Mouse (Mus musculus): ENCODE data around the gene Gngt2. TPM values are rescaled to one million over a fixed set of nuclear protein-coding genes. Genes with fewer than 3 reads are reported as not detected.

The Gngt2 gene
- polyA plus RNA-seq, 1 experiment from 2014 or later: 7.6 TPM

DNA sequence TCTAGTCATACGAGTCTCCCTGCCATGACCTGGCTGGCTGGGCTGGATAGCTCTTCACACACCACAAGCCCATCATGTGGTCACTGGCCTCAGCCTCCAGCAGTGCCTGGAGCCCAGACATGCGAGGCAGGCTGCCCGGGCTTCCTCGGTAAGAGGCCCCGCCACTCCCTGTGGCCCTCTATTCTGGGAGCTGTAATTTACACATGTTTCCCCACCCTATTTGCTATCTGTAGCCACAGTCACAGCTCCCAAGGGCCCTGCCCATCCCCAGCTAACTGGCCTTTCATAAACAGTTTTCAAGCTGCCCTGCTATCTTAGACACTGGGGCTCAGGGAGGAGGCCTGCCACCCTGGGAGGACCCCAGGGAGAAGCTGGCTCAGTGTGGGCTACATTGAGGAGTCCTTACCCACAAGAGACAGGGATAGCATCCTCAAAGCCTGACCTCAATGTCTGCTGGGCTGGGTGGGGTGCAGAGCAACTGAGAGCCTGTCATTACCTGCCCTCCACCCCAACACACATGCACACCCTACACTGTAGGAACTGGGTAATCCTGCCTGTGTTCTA lies 28.5 kb upstream of the Gngt2 start:
- Histone ChIP-seq H3K4me3 (ENCODE audit: low read depth, low read length) (no peak overlapping the region), H3K27me3 (ENCODE audit: control insufficient read depth, insufficient read depth, low read length) (no peaks in the 10 kb centered on the region), H3K4me1 (replicated peaks; ENCODE audit: control insufficient read depth, insufficient read depth, low read length) (no peaks in the 10 kb centered on the region; the same call in none of the 2 replicates), H3K4me2 (replicated peaks; ENCODE audit: low read depth, low read length) (no peak overlapping the region), H3K27ac (ENCODE audit: low read depth, low read length) (peak overlapping the region; percentile 11; the same call in 1 of the 2 replicates), H3K9ac (ENCODE audit: low read depth, low read length) (no peak overlapping the region), H3K36me3 (ENCODE audit: control insufficient read depth, insufficient read depth, low read length) (no peaks in the 10 kb centered on the region), H3K9me3 (ENCODE audit: control insufficient read depth, low read length) (no peaks in the 10 kb centered on the region)
- DNase-seq (ENCODE audit: low spot score): no peak
- 79% methylated on average over 5 of the region's 5 CpGs for WGBS
- ATAC-seq (ENCODE audit: low FRiP score): no peak

DNA sequence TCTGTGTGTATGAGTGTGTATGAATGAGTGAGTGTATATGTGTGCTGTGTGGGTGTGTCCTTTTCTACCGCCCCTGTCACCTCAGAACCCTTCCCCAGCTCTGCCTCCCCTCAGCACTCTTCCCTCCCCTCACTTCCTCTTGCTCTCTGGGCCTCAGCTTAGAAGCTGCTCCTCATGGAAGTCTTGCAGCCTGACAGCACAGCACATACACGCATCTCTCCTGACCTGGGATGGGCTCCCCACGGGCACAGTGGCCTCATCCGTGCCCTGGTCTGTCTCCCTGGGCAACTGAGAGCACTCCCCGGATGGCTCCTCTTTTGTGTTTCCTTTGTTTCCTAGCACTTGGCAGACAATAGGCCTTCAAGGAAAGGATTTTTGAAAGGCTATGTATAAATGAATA lies 27.4 kb upstream of the Gngt2 start:
- ATAC-seq (ENCODE audit: low FRiP score) (0 out of 2 replicates have a peak, but pooled peaks have one; percentile 19), DNase-seq (ENCODE audit: low spot score) (peak; percentile 40)
- H3K36me3 ChIP-seq (ENCODE audit: control insufficient read depth, insufficient read depth, low read length): no peaks in the 10 kb centered on the region
- no peaks in the 10 kb centered on the region for H3K9me3 ChIP-seq (ENCODE audit: control insufficient read depth, low read length)
- H3K4me3 ChIP-seq (ENCODE audit: low read depth, low read length): no peak overlapping the region
- 0 out of 2 replicates have a peak overlapping the region, but pooled peaks have one; percentile 27 for H3K27ac ChIP-seq (ENCODE audit: low read depth, low read length)
- 15% methylated on average over 5 of the region's 5 CpGs for WGBS
- H3K9ac ChIP-seq (ENCODE audit: low read depth, low read length): no peak overlapping the region
- no peaks in the 10 kb centered on the region; the same call in none of the 2 replicates for H3K4me1 ChIP-seq (replicated peaks; ENCODE audit: control insufficient read depth, insufficient read depth, low read length)
- H3K27me3 ChIP-seq (ENCODE audit: control insufficient read depth, insufficient read depth, low read length): no peaks in the 10 kb centered on the region
- no peak overlapping the region for H3K4me2 ChIP-seq (replicated peaks; ENCODE audit: low read depth, low read length)

DNA sequence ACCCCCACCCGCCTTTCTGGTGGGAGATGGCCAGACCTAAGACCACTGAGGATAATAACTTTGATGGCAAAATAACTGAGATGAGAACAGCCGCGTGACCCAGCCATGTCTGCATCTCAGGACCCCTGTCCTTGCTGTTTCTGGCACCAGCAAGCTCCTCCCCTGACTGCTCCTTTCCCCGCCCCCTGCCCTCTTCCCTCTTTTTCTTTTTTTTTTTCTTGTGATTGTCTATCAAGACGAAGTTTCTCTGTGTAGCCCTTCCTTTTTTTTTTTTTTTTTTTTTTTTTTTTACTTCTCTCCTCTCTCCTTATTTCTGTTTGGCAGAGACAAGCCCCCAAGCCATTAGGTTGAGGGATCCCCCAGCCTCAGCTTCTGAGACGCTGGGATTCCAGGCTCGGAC lies 26.2 kb upstream of the Gngt2 start:
- Histone ChIP-seq H3K4me3 (ENCODE audit: low read depth, low read length) (no peak overlapping the region), H3K36me3 (ENCODE audit: control insufficient read depth, insufficient read depth, low read length) (no peaks in the 10 kb centered on the region), H3K9ac (ENCODE audit: low read depth, low read length) (no peak overlapping the region), H3K27ac (ENCODE audit: low read depth, low read length) (no peak overlapping the region), H3K4me1 (replicated peaks; ENCODE audit: control insufficient read depth, insufficient read depth, low read length) (no peaks in the 10 kb centered on the region; the same call in none of the 2 replicates), H3K9me3 (ENCODE audit: control insufficient read depth, low read length) (no peaks in the 10 kb centered on the region), H3K4me2 (replicated peaks; ENCODE audit: low read depth, low read length) (no peak overlapping the region), H3K27me3 (ENCODE audit: control insufficient read depth, insufficient read depth, low read length) (no peaks in the 10 kb centered on the region)
- ATAC-seq (ENCODE audit: low FRiP score): no peak
- 54% methylated on average over 7 of the region's 7 CpGs for WGBS
- DNase-seq (ENCODE audit: low spot score): no peak

DNA sequence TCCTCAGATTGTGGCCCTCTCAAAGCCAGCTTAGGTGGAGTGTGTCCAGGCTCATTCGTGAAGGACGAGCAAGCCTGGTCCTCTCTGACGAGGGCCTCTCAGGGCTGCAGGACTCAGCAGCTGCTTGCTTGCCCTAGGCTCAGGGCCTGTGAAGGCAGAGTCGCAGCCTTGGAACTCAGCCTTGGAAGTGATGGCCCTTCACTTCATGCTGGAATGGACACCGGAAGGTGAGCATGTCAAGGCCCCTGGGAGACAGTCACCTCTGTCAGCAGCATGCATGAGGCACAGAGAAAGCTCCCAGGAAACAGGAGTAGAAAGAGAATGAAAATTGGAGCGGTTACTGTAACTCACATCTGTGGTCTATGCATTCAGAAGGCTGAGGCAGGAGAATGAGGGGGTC lies 25.3 kb upstream of the Gngt2 start:
- Histone ChIP-seq H3K27ac (ENCODE audit: low read depth, low read length) (no peak overlapping the region), H3K9ac (ENCODE audit: low read depth, low read length) (no peak overlapping the region)
- 86% methylated on average over 6 of the region's 6 CpGs for WGBS

DNA sequence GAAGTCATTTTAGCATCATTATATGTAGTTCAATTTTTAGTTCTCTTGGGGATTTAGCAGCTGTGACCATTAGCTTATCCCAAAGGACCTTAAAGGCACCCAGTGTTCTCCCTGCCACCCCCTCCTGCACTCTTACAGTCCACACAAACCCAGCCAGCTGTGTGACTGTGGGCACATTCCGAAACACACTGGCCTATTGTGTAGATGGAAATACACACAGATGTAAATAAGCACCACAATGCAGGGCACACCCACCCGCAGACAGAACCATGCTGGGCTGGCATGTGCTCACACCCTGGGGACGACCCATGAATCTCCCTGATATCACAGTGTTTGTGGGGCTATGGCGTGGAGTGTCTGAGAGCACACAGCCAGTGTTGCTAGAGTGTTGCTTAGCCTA lies 24.8 kb upstream of the Gngt2 start:
- Histone ChIP-seq H3K4me2 (replicated peaks; ENCODE audit: low read depth, low read length) (no peak overlapping the region), H3K27me3 (ENCODE audit: control insufficient read depth, insufficient read depth, low read length) (no peaks in the 10 kb centered on the region), H3K4me1 (replicated peaks; ENCODE audit: control insufficient read depth, insufficient read depth, low read length) (no peaks in the 10 kb centered on the region; the same call in none of the 2 replicates), H3K9me3 (ENCODE audit: control insufficient read depth, low read length) (no peaks in the 10 kb centered on the region), H3K36me3 (ENCODE audit: control insufficient read depth, insufficient read depth, low read length) (no peaks in the 10 kb centered on the region), H3K27ac (ENCODE audit: low read depth, low read length) (no peak overlapping the region), H3K9ac (ENCODE audit: low read depth, low read length) (no peak overlapping the region), H3K4me3 (ENCODE audit: low read depth, low read length) (no peak overlapping the region)
- WGBS: 67% methylated on average over 4 of the region's 4 CpGs
- DNase-seq (ENCODE audit: low spot score) (no peak), ATAC-seq (ENCODE audit: low FRiP score) (no peak)

More for the DNA sequence above, 25.3 kb upstream of the Gngt2 start:
- H3K9me3 ChIP-seq (ENCODE audit: control insufficient read depth, low read length): no peaks in the 10 kb centered on the region
- no peaks in the 10 kb centered on the region for H3K36me3 ChIP-seq (ENCODE audit: control insufficient read depth, insufficient read depth, low read length)
- H3K27me3 ChIP-seq (ENCODE audit: control insufficient read depth, insufficient read depth, low read length): no peaks in the 10 kb centered on the region
- DNase-seq (ENCODE audit: low spot score): no peak
- no peaks in the 10 kb centered on the region; the same call in none of the 2 replicates for H3K4me1 ChIP-seq (replicated peaks; ENCODE audit: control insufficient read depth, insufficient read depth, low read length)
- no peak overlapping the region for H3K4me2 ChIP-seq (replicated peaks; ENCODE audit: low read depth, low read length)
- no peak overlapping the region for H3K4me3 ChIP-seq (ENCODE audit: low read depth, low read length)
- ATAC-seq (ENCODE audit: low FRiP score): no peak

DNA sequence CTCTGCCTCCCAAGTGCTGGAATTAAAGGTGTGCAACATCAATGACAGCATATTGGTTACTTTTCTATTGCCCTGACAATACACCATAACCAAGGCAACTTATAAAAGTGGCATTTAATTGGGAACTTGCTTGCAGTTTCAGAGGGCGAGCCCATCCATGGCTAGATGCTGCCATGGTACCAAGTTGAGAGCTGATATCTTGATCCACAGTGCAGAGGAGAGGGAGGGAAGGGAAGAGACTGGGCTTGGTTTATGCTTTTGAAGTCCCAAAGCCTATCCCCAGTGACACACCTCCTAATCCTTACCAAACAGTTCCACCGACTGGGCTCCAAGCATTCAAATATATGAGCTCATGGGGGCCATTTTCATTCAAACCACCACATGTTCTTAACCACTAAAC lies 22.9 kb upstream of the Gngt2 start:
- Histone ChIP-seq H3K27me3 (ENCODE audit: control insufficient read depth, insufficient read depth, low read length) (no peaks in the 10 kb centered on the region), H3K36me3 (ENCODE audit: control insufficient read depth, insufficient read depth, low read length) (no peaks in the 10 kb centered on the region), H3K27ac (ENCODE audit: low read depth, low read length) (no peak overlapping the region), H3K9me3 (ENCODE audit: control insufficient read depth, low read length) (no peaks in the 10 kb centered on the region), H3K4me1 (replicated peaks; ENCODE audit: control insufficient read depth, insufficient read depth, low read length) (no peaks in the 10 kb centered on the region; the same call in none of the 2 replicates), H3K4me3 (ENCODE audit: low read depth, low read length) (no peak overlapping the region), H3K4me2 (replicated peaks; ENCODE audit: low read depth, low read length) (no peak overlapping the region), H3K9ac (ENCODE audit: low read depth, low read length) (no peak overlapping the region)
- WGBS: 86% methylated on average over 2 of the region's 2 CpGs
- DNase-seq (ENCODE audit: low spot score): no peak
- ATAC-seq (ENCODE audit: low FRiP score): no peak

DNA sequence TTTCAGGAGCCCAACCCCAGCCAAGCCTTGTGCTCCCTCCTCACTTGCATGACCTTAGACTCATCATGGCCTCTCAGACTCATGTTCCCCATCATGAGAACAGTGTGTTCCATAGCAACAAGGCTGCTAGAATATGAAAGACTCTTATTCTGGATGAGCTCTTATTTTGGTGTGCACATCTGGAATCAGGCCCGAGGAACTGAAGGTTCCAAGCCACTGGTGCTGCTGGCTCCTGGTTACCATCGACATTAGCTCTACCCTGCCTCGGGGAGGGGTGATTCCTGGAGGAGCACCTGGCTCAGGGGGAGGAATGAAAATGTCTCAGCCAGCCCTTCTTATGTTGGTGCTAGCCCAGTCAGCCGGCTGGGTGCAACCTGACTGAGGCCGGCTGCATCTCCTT lies 22.2 kb upstream of the Gngt2 start:
- Histone ChIP-seq H3K4me1 (replicated peaks; ENCODE audit: control insufficient read depth, insufficient read depth, low read length) (no peaks in the 10 kb centered on the region; the same call in none of the 2 replicates), H3K4me2 (replicated peaks; ENCODE audit: low read depth, low read length) (no peak overlapping the region), H3K27me3 (ENCODE audit: control insufficient read depth, insufficient read depth, low read length) (no peaks in the 10 kb centered on the region), H3K27ac (ENCODE audit: low read depth, low read length) (no peak overlapping the region), H3K9ac (ENCODE audit: low read depth, low read length) (no peak overlapping the region), H3K4me3 (ENCODE audit: low read depth, low read length) (no peak overlapping the region), H3K36me3 (ENCODE audit: control insufficient read depth, insufficient read depth, low read length) (no peaks in the 10 kb centered on the region), H3K9me3 (ENCODE audit: control insufficient read depth, low read length) (no peaks in the 10 kb centered on the region)
- ATAC-seq (ENCODE audit: low FRiP score) (no peak), DNase-seq (ENCODE audit: low spot score) (no peak)
- WGBS: 83% methylated on average over 5 of the region's 5 CpGs

DNA sequence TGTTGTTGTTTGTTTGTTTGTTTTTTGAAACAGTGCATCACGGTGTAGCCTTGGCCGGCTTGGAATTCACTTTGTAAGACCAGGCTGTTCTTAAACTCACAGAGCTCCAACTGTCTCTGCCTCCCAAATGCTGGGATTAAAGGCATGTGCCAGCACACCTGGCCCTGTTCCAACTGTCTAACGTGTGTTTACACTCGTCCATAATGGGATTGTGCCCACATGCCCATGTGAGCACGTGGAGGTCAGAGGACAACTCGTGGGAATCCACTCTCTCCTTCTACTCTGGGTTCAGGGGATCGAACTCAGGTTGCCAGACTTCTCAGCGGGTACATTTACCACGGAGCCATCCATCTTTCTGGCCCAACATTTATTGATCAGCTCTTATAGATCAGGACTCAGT lies 21.6 kb upstream of the Gngt2 start:
- no peak for ATAC-seq (ENCODE audit: low FRiP score)
- no peak overlapping the region for H3K27ac ChIP-seq (ENCODE audit: low read depth, low read length)
- no peaks in the 10 kb centered on the region for H3K36me3 ChIP-seq (ENCODE audit: control insufficient read depth, insufficient read depth, low read length)
- no peak overlapping the region for H3K4me3 ChIP-seq (ENCODE audit: low read depth, low read length)
- no peaks in the 10 kb centered on the region for H3K9me3 ChIP-seq (ENCODE audit: control insufficient read depth, low read length)
- no peak overlapping the region for H3K9ac ChIP-seq (ENCODE audit: low read depth, low read length)
- H3K4me1 ChIP-seq (replicated peaks; ENCODE audit: control insufficient read depth, insufficient read depth, low read length): no peaks in the 10 kb centered on the region; the same call in 1 of the 2 replicates
- DNase-seq (ENCODE audit: low spot score): no peak
- H3K27me3 ChIP-seq (ENCODE audit: control insufficient read depth, insufficient read depth, low read length): no peaks in the 10 kb centered on the region
- no peak overlapping the region for H3K4me2 ChIP-seq (replicated peaks; ENCODE audit: low read depth, low read length)
- 86% methylated on average over 9 of the region's 9 CpGs for WGBS

DNA sequence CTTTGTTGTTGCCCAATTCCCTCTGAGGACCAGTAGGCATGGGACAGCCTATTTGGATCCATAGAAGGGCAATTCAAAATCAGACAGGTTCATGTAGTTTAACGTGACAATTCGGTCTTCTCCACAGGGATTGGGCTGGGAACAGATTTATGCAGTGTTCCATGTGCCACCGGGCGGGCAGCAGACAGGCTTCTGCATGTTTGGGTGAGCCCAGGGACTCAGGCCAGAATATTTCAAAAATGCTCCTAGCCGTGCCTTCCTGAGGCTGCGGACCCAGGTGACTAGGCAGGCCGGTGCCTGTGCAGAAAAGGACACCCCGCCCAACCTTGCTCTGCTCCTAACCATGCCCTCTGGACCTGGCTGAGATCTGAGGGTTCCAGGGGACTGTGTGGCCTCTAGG lies 17.9 kb upstream of the Gngt2 start:
- DNase-seq (ENCODE audit: low spot score) (no peak), ATAC-seq (ENCODE audit: low FRiP score) (no peak)
- no peak overlapping the region for H3K4me2 ChIP-seq (replicated peaks; ENCODE audit: low read depth, low read length)
- no peak overlapping the region for H3K27ac ChIP-seq (ENCODE audit: low read depth, low read length)
- H3K4me1 ChIP-seq (replicated peaks; ENCODE audit: control insufficient read depth, insufficient read depth, low read length): no peaks in the 10 kb centered on the region
- no peaks in the 10 kb centered on the region for H3K9me3 ChIP-seq (ENCODE audit: control insufficient read depth, low read length)
- H3K4me3 ChIP-seq (ENCODE audit: low read depth, low read length): no peak overlapping the region
- no peak overlapping the region for H3K9ac ChIP-seq (ENCODE audit: low read depth, low read length)
- H3K36me3 ChIP-seq (ENCODE audit: control insufficient read depth, insufficient read depth, low read length): no peaks in the 10 kb centered on the region
- 94% methylated on average over 8 of the region's 8 CpGs for WGBS
- H3K27me3 ChIP-seq (ENCODE audit: control insufficient read depth, insufficient read depth, low read length): 0 out of 2 replicates have a peak, but pooled peaks cover 3% of the 10 kb centered on the region

Measured in hindbrain, embryonic 11.5 days (tissue).